Comparison of ENCODE assay signal across 28 mouse cellular contexts in genomic region chr1:146783259-146783658, GRCm38 (mm10).
DNase-seq lines count a peak whose midpoint lies in the region; ATAC-seq and TF ChIP-seq lines count a peak whose summit lies in the region.
"Had no signal": no experiment of that assay in that cellular context is flagged by ENCODE, and none has a peak within 500 bp of the region (broad histone marks: within the 10 kb centered on the region; RNA-seq: fewer than 3 reads in every experiment).

No protein-coding gene starts in this region.

- H3K27ac ChIP-seq in forebrain, postnatal 0 days (ENCODE audit: low read depth, low read length): no peak overlapping the region
- H3K27ac ChIP-seq in forebrain, embryonic 11.5 days (ENCODE audit: low read depth, low read length): no peak overlapping the region
- no peak overlapping the region for H3K27ac ChIP-seq in midbrain, embryonic 11.5 days (ENCODE audit: low read depth, low read length)
- H3K27ac ChIP-seq in midbrain, embryonic 16.5 days (ENCODE audit: low read length): no peak overlapping the region
- H3K27ac ChIP-seq: embryonic facial prominence, embryonic 10.5 days; embryonic facial prominence, embryonic 13.5 days; gastrocnemius, adult 2 months; heart, embryonic 15.5 days; hindbrain, embryonic 15.5 days; intestine, embryonic 15.5 days had no signal

- 44% methylated on average over 4 of the region's 4 CpGs for WGBS in forebrain, postnatal 0 days
- 73% methylated on average over 4 of the region's 4 CpGs for WGBS in forebrain, embryonic 11.5 days
- WGBS in midbrain, embryonic 11.5 days: 65% methylated on average over 4 of the region's 4 CpGs
- WGBS in midbrain, embryonic 16.5 days: 44% methylated on average over 4 of the region's 4 CpGs

- DNase-seq in forebrain, postnatal 0 days: peak; percentile 17
- no peak for DNase-seq in forebrain, embryonic 11.5 days (ENCODE audit: low spot score)
- no peak for DNase-seq in midbrain, embryonic 11.5 days (ENCODE audit: low spot score, missing footprints)
- peak; percentile 65 for DNase-seq in brain, embryonic 14.5 days (ENCODE audit: low read depth)
- DNase-seq in retina, embryonic 14.5 days (ENCODE audit: low spot score): peak; percentile 54
- DNase-seq in gastrocnemius, postnatal 14 days: no peak
- DNase-seq in embryo, embryonic 9.5 days (ENCODE audit: extremely low spot score): no peak
- DNase-seq: adrenal gland, adult 2 months; adrenal gland, postnatal 14 days; cerebellum, adult 11 months; cerebellum, adult 2 months; cerebellum, adult 9-11 months; cerebellum, postnatal 25 days; gastrocnemius, adult 2 months; gastrocnemius, postnatal 25 days; heart, adult 18-20 months; heart, postnatal 10 days; heart, postnatal 4 days; kidney, adult 11 months had no signal

- H3K4me3 ChIP-seq in forebrain, postnatal 0 days (ENCODE audit: low read depth, low read length): no peak overlapping the region
- no peak overlapping the region for H3K4me3 ChIP-seq in forebrain, embryonic 11.5 days (ENCODE audit: low read depth, low read length)
- H3K4me3 ChIP-seq in midbrain, embryonic 11.5 days (ENCODE audit: low read depth, low read length): no peak overlapping the region
- H3K4me3 ChIP-seq in midbrain, embryonic 16.5 days (ENCODE audit: low read depth, low read length): no peak overlapping the region
- H3K4me3 ChIP-seq: embryonic facial prominence, embryonic 10.5 days; embryonic facial prominence, embryonic 13.5 days; erythroblast, embryonic 14.5 days; gastrocnemius, adult 2 months; heart, embryonic 12.5 days; heart, embryonic 15.5 days; hindbrain, embryonic 15.5 days; intestine, embryonic 15.5 days had no signal

- no peak overlapping the region for H3K9ac ChIP-seq in forebrain, postnatal 0 days
- H3K9ac ChIP-seq in forebrain, embryonic 11.5 days (ENCODE audit: low read length): no peak overlapping the region
- no peak overlapping the region for H3K9ac ChIP-seq in midbrain, embryonic 11.5 days (ENCODE audit: low read length)
- H3K9ac ChIP-seq in midbrain, embryonic 16.5 days (ENCODE audit: low read depth, low read length): no peak overlapping the region
- H3K9ac ChIP-seq: embryonic facial prominence, embryonic 13.5 days; heart, embryonic 12.5 days; heart, embryonic 15.5 days; hindbrain, embryonic 15.5 days; intestine, embryonic 15.5 days had no signal

- H3K36me3 ChIP-seq in forebrain, postnatal 0 days (ENCODE audit: insufficient read depth): no peaks in the 10 kb centered on the region
- H3K36me3 ChIP-seq in forebrain, embryonic 11.5 days (ENCODE audit: control insufficient read depth, insufficient read depth, low read length): no peaks in the 10 kb centered on the region
- no peaks in the 10 kb centered on the region for H3K36me3 ChIP-seq in midbrain, embryonic 11.5 days (ENCODE audit: control insufficient read depth, insufficient read depth, low read length)
- no peaks in the 10 kb centered on the region for H3K36me3 ChIP-seq in midbrain, embryonic 16.5 days (ENCODE audit: control insufficient read depth, insufficient read depth, low read length)
- H3K36me3 ChIP-seq: embryonic facial prominence, embryonic 10.5 days; embryonic facial prominence, embryonic 13.5 days; heart, embryonic 12.5 days; heart, embryonic 15.5 days; hindbrain, embryonic 15.5 days; intestine, embryonic 15.5 days had no signal

- H3K27me3 ChIP-seq in forebrain, postnatal 0 days (ENCODE audit: insufficient read depth, low read length): no peaks in the 10 kb centered on the region
- H3K27me3 ChIP-seq in forebrain, embryonic 11.5 days (ENCODE audit: control insufficient read depth, insufficient read depth, low read length): no peaks in the 10 kb centered on the region
- no peaks in the 10 kb centered on the region for H3K27me3 ChIP-seq in midbrain, embryonic 11.5 days (ENCODE audit: control insufficient read depth, insufficient read depth, low read length)
- H3K27me3 ChIP-seq in midbrain, embryonic 16.5 days (ENCODE audit: control insufficient read depth, insufficient read depth, low read depth, low read length): no peaks in the 10 kb centered on the region
- H3K27me3 ChIP-seq: embryonic facial prominence, embryonic 13.5 days; heart, embryonic 12.5 days; heart, embryonic 15.5 days; hindbrain, embryonic 15.5 days; intestine, embryonic 15.5 days had no signal

- TF ChIP-seq POLR2A in brain, embryonic 14.5 days (IDR thresholded peaks at IDR 0.05; ENCODE audit: borderline replicate concordance, extremely low read depth, insufficient read depth, insufficient read length, poor library complexity, severe bottlenecking): no peak

- no peak for TF ChIP-seq CTCF in forebrain, postnatal 0 days (IDR thresholded peaks at IDR 0.05; ENCODE audit: low read depth)
- TF ChIP-seq CTCF in brain, embryonic 14.5 days (IDR thresholded peaks at IDR 0.05; ENCODE audit: borderline replicate concordance, extremely low read depth, insufficient read depth, insufficient read length): no peak

- no peak overlapping the region for H3K4me2 ChIP-seq in forebrain, postnatal 0 days (ENCODE audit: low read depth)
- H3K4me2 ChIP-seq in forebrain, embryonic 11.5 days (ENCODE audit: low read depth, low read length, severe bottlenecking): no peak overlapping the region
- no peak overlapping the region for H3K4me2 ChIP-seq in midbrain, embryonic 11.5 days
- H3K4me2 ChIP-seq in midbrain, embryonic 16.5 days (ENCODE audit: low read length): no peak overlapping the region
- H3K4me2 ChIP-seq: embryonic facial prominence, embryonic 13.5 days; heart, embryonic 12.5 days; heart, embryonic 15.5 days; hindbrain, embryonic 15.5 days; intestine, embryonic 15.5 days had no signal

- no peaks in the 10 kb centered on the region for H3K9me3 ChIP-seq in forebrain, postnatal 0 days (ENCODE audit: low read length)
- H3K9me3 ChIP-seq in forebrain, embryonic 11.5 days (ENCODE audit: control insufficient read depth, low read length): no peaks in the 10 kb centered on the region
- H3K9me3 ChIP-seq in midbrain, embryonic 11.5 days (ENCODE audit: control insufficient read depth, low read length): no peaks in the 10 kb centered on the region
- no peaks in the 10 kb centered on the region for H3K9me3 ChIP-seq in midbrain, embryonic 16.5 days (replicated peaks; ENCODE audit: control insufficient read depth, low read length, poor library complexity, severe bottlenecking)
- H3K9me3 ChIP-seq: embryonic facial prominence, embryonic 10.5 days; embryonic facial prominence, embryonic 13.5 days; heart, embryonic 12.5 days; heart, embryonic 15.5 days; hindbrain, embryonic 15.5 days; intestine, embryonic 15.5 days had no signal

- no peaks in the 10 kb centered on the region for H3K4me1 ChIP-seq in forebrain, postnatal 0 days (ENCODE audit: insufficient read depth)
- no peaks in the 10 kb centered on the region for H3K4me1 ChIP-seq in forebrain, embryonic 11.5 days (replicated peaks; ENCODE audit: control insufficient read depth, insufficient read depth, low read length)
- H3K4me1 ChIP-seq in midbrain, embryonic 11.5 days (ENCODE audit: control insufficient read depth, insufficient read depth, low read length): no peaks in the 10 kb centered on the region
- no peaks in the 10 kb centered on the region for H3K4me1 ChIP-seq in midbrain, embryonic 16.5 days (ENCODE audit: control insufficient read depth, insufficient read depth, low read length)
- H3K4me1 ChIP-seq: embryonic facial prominence, embryonic 10.5 days; embryonic facial prominence, embryonic 13.5 days; heart, embryonic 12.5 days; heart, embryonic 15.5 days; hindbrain, embryonic 15.5 days; intestine, embryonic 15.5 days had no signal

- no peak for ATAC-seq in forebrain, postnatal 0 days
- ATAC-seq in forebrain, embryonic 11.5 days (replicated peaks; ENCODE audit: low FRiP score): no peak
- ATAC-seq in midbrain, embryonic 11.5 days (ENCODE audit: low FRiP score): peak; percentile 35; the same call in 1 of the 2 replicates
- ATAC-seq in midbrain, embryonic 16.5 days: no peak
- ATAC-seq: CD4-positive, CD25-positive, alpha-beta regulatory T cell, adult 4 months; intestine, embryonic 15.5 days had no signal

- intact Hi-C loops in gastrocnemius, postnatal 14 days (cut with DNase I; ENCODE audit: low total_unique reads): no loop called here

Comparison
In these comparisons a context has a peak if more than half of its experiments do, and no peak if none do; other contexts are left out.
1. DNase-seq: peak in forebrain, postnatal 0 days (single experiment), brain, embryonic 14.5 days (single experiment) and retina, embryonic 14.5 days (single experiment); none in forebrain, embryonic 11.5 days (single experiment), midbrain, embryonic 11.5 days (single experiment), gastrocnemius, postnatal 14 days (single experiment) and embryo, embryonic 9.5 days (single experiment).